Mouse (Mus musculus) lung, postnatal 14 days (tissue): ENCODE measurements around the gene Dlg4.

Experiments used
- DNase-seq: peaks from one replicate; pipeline ENCODE4 v3.0.0; 2021

Gene Dlg4

DNA sequence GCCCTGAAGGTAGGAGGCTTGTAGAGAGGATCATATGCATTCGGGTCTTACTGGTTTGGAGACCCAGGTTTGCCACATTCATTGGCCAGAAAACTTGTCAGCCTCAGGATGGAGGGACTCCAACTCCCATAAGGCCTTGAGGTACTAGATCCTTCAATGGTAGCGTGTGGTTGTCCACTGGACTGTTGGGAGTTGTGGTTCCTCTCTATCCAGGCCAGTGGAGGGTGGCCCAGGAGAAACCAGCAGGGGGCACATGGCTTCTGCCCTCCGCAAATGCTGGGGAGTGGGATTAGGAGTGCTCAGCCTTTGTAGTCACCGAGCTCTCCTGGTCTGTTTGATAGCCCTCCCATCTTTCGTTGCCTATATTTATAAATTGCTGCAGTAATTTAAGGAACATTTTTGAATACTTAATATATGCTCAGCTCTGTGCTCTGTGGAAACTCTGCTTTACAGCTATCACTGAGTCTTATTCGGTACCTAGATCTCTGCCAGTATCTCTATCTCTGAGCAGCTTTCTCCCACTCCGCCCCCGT is 4.1 kb downstream of the Dlg4 start:
- peak; percentile 74 for DNase-seq

DNA sequence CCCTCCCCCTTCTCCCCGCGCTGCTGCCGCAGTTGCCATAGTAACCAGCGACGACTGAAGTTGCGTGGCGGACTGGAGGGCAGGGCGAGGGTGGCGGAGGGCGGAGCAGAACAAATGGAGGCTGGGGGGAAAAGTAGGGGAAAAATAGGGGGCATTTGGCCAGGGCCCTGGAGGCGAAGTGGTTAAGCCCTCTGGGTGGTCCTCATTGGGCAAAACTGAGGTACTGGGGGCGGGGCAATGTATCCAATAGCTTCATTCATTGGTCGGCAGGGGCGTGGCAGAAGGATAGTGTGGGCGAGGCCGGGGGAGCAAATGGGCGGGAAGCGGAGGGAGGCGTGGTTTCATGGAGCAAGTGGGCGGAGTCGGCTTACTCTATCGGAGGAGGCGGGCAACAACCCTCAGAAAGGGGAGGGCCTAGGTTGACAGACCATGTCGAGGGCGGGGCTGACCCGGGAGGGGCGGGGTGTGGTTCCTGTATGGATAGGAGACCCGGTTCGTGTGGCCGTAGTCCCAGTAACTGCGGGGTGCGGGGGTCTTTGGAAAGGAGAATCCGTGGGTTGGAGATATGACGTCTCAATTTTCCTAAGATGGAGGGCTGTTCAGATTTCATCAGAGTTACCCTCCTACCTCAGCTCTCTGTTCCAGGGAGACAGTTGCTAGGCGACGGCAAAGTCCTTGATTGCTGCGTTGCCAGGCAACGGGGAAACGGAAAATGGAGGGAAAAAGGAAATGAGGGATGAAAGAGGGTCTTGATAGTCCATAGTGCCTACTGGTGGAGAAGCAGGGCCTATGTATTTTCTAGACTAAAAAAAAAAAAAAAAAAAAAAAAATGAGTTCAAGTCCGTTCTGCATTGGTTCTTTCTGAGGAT is 4.8 kb downstream of the Dlg4 start:
- peak; percentile 98 for DNase-seq

DNA sequence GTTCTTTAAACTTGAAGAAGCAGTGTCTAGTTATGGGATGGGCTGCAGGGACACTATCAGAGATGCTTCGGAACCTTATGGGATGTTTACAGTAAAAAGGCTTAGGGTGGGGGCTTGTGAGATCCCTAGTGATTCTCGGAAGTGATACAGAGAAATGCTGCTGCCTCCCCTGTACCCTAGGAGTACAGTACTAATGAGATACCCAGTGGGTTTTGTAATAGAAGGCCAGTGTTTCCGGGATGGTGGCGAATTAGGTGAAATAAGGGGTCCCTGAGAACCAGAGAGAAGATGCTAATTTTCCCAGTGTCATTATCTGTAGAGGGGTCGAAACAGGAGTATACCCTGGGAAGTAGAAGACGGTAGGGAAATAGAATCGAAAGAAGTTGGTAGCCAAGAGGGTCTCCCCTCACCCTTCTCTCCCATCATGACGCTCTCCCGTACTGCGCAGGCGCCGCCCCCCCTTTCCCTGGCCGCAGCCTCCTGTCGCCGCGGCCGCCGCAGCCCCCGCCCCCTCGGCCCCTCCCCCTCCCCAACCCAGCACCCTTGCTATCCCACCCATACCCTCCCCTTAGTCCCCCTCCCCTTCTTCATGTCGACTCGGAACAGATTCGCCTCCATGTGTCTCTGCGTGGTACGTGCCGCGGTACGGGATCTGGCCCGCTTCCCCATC is 6.9 kb downstream of the Dlg4 start:
- no peak for DNase-seq

DNA sequence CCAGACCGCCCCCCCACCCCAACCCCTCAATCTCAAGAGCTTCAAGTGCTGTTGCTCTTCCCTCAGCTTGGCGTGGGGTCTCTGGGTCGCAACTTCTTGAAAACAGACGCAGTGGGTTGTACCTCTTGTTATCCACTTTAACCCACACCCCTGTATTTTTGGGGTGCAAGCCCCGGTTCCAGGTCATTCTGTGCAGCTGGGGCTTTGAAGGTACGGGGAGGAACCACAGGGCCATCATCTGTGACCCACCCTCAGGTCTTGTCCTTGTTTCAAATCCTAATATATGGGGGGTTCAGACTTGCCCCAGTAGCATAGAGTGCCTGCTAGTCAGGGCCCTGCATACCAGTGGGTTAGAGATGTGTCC is 7.4 kb downstream of the Dlg4 start:
- DNase-seq: no peak

DNA sequence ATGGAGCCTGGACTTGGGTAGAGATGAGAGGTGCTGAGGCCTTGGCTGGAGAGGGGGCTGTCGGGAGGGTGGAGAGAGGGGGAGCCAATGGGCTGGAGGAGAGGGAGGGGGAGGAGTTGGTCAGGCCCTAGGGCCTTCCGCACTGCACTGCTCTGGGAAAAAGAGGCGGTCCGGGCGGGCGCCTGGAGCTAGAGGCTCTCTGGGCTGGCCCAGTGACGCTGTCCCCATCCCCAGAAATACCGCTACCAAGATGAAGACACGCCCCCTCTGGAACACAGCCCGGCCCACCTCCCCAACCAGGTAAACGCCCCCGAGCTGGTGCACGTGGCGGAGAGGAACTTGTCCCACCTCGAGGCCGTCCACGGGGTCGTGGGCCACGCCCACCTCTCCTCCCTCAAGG is 9.9 kb downstream of the Dlg4 start:
- peak; percentile 40 for DNase-seq

DNA sequence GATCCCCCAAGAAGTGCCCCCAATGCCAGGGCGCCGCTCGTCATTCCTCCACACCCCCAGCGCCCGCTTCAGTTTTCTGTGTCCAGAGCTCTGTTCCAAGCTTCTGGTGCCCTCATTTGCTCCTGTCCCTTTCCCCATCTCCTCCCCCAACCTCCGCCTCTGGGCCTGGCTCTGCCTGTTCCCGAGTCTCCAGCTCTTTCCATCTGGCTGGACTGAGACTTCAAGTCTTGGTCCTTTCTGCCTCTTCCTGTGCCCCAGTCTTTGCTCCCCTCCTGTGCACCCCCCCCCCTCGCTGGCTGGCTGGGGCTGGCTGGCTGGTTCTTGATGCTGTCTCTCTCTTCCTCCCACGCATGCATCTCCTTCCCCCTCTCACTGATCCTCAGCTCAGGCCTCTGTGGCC is 10.7 kb downstream of the Dlg4 start:
- peak; percentile 28 for DNase-seq

DNA sequence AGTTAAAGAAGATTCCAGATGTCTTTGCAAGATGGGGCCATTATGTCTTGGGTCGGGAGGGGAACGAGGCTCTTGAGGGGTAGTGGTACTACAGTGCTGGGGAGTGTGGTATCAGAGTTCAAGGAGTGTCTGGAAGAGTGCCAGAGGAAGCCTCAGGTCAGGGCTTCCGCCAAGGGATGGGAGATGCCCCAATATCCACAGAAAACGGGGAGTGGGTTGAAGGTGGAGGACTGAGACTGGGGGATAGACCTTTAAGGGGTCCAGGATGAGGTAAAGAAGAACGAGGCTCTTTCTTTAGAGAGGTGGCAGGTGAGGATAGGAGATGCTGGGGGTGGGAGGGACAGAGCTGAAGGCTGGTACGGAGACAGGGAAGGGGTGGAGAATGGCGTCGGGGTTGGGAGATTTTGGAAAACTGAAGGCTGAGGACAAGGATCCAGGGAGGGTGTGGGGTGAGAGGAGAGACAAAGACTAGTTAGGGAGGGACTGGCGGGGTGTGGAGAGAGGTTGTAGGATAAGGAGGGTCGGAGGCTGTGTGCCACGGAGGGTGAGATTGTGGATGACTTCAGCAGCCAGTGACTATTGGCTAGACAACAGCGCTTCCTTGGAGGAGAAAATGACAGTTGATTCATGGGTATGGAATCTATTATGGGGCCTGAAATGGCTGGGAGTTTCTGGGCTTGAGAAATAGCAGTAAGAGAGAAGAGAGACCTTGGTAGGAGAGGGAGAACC is 11.8 kb downstream of the Dlg4 start:
- no peak for DNase-seq

DNA sequence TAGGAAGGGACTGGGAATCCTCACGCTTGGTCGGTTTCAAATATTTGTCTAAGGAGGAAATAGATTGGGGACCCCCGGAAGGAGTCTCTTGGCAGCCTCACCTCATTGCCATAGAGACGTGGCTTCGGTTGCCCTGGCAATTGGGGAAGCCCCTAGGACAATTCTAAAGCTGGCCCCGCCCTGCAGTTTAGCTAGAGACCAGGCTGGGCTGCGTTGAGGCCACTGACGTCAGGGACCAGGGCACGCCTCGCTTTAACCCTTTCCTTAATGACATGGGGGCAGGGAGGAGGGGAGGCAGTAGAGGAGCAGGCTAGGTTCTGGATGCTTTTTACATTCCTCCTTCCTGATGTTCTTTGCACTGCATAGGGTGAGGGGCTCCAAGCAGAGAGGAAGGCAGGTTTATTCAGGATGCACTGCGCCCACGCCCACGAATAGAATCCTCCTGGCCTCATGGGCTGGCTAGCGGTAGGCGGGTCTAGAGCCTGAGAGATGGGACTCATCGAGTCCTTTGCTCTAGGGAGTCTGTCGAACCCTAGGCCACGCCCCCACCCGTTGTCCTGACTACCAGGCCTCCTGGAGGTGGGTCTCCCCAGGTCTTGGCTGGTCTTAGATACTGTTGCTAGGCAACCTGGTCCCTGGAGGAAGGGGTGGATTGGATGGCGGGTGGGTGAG is 12.5 kb downstream of the Dlg4 start:
- peak; percentile 50 for DNase-seq

DNA sequence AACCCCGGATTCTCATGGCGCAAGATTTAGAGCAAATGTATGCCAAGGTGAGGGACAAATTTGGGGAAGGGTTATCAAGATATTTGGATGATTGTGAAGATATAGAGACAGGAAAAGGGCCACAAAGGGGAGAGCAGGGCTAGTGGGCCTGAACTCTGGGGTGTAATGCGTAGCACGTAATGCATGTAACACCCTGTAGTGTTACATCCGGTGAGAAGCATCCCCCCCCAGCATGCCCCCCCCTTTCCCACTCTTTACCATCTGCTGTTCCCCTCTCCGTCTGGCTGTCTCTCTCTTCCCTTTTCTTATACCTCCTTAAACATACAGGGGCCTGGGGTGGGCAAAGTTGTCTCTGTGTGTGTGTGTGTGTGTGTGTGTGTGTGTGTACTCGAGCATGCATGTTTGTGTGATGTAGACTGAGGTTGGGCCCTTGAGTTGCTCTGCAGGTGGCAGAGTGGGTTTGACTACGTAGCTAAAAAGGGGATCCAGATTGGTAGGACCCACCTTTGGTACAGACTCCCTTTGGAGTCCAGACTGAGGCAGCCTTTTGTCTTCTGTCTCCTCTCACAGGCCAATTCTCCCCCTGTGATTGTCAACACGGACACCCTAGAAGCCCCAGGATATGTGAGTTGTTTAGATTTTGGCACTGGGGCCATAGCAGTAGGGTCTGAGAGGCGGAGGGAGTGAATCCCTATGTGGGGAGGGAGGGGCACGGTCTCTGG is 13.2 kb downstream of the Dlg4 start:
- DNase-seq: no peak

DNA sequence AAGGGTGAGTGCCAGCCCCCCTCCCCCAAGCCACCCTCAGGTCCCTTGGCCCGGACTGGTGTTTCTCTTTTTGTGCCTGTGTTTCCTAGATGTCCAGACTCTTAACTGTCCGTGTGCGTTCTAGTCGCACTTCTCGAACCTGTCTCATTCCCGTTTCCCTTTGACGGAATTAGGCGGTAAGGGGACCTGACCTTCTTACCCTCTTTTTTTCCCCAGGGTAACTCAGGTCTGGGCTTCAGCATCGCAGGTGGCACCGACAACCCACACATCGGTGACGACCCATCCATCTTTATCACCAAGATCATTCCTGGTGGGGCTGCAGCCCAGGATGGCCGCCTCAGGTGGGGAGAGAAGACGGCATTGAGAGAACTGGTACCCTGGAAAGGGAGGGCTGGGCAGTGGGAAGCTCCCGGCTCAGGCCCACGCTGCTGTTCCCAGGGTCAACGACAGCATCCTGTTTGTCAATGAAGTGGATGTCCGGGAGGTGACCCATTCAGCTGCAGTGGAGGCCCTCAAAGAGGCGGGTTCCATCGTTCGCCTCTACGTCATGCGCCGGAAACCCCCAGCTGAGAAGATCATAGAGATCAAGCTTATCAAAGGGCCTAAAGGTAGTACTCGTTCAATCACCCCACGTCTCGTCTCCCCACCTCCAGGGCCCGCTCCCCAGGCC is 14.0 kb downstream of the Dlg4 start:
- DNase-seq: no peak

DNA sequence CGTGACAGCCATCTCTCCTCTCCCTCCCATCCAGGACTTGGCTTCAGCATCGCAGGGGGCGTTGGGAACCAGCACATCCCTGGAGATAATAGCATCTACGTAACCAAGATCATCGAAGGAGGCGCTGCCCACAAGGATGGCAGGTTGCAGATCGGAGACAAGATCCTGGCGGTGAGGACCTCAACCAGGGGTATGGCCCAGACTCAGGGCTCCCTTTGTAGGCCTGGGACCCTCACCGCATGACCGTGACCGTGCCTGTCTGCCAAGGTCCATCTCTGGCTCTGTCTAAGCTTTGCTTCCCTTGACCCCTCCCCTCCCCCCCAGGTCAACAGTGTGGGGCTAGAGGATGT is 14.6 kb downstream of the Dlg4 start:
- no peak for DNase-seq

DNA sequence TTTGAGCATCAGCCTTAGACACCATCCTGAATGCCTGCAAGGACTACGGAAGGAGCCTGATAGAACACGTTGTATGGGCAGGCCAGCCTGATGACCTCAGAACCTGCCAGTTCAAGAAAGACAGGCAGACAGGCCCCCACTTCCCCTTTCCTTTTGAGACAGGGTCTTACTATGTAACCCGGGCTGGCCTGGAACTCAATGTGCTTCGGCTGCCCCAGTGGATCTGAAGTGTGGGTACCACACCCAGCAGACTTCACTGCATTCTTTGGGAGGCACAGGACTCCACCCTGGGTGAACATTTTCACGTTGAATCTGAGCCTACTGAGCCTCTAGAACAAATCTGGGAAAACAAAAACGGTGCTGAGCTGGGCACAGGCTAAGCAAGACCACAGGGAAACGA is 21.4 kb downstream of the Dlg4 start:
- no peak for DNase-seq

DNA sequence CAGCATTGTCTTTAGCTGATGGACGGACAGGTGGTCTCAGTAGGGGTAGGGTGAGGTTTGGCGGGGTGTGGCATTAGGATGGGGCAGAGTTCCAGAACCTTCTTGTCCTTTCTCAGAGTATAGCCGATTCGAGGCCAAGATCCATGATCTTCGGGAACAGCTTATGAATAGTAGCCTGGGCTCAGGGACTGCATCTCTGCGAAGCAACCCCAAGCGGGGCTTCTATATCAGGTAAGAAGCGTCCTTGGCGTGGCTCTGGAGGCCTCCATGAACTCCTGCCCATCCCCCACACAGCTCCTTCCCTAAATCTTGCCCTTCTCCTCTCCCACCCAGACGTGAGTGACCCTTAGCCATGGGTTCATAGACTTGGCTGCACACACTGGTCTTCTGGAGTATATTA is 22.9 kb downstream of the Dlg4 start:
- no peak for DNase-seq

DNA sequence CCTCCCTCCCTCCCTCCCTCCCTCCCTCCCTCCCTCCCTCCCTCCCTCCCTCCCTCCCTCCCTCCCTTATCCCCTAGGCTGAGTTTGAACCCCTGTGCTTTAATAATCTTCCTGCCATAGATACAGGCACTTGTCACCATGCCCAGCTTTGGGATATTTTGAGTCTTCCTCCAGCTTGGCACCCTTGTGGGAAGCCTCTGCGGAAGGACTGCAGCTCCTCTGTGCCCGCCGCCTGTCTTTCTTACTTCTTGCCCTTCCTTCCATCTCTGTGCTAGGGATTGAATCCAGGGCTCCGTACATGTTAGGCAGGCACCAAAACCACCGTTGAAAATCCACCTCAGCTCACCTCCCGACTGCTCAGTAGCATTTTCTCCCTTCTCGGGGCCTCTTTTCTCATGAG is 23.4 kb downstream of the Dlg4 start:
- no peak for DNase-seq

DNA sequence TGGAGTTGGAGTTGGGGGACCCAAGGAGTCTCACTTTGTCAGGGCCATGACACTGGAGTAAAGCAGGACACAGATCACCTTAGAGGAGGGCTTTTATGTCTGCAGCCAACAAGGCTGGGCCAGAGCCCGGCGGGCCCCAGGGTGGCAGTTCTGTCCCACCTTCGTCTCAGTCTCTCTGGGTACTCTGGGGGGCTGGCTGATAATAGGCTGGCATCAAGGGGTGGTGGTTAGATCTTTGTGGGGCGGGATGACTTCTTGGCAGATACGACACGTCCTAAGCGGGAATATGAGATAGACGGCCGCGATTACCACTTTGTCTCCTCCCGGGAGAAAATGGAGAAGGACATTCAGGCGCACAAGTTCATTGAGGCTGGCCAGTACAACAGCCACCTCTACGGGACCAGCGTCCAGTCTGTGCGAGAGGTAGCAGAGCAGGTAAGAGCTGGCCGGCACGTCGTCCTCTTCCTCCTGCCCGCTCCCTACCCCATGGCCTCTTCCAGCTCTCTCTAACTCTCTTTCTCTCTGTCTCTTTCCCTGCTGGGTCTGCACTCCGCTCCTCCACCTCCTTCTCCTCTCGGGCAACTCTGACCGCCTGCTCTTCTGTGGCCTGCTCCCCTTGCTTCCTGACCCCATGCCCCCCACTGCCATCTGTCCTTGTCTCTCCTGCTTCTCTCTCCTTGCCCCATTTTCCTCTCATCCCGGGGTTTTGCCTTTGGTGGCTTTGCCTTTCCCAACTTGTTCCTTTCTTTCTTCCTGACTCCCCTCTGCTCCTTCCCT is 25.8 kb downstream of the Dlg4 start:
- no peak for DNase-seq

DNA sequence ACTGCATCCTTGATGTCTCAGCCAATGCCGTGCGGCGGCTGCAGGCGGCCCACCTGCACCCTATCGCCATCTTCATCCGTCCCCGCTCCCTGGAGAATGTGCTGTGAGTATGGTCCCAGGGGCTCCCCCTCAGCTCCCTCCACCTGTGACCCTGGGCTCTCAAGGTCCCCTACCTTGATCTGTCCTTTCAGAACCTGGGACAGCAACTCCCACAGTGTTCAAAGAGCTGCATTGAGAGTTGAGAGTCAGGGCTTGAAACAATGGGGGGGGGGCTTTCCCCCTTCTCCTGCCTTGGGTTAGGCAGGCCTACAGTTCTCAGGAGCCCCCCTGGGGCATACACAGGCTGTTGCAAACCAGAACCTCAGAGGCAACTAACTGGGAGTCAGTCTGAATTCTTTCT is 26.9 kb downstream of the Dlg4 start:
- DNase-seq: no peak

DNA sequence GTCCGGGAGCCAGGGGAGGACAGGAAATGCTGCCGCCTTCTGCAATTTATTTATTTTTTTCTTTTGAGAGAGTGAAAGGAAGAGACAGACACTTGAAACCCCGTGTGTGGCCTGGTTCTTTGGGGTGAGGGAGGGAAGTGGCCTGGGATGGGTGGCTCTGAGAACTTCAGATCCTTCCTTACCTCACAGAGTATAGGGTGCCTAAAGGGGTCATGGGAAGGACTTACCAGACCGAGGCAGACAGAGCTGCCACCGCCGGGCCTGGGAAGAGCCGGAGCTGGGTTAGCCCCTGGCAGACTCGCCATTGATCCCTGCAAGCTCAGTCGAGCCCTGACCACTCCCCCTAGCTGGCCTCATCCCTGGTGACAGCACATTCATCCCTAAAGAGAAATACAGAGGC is 28.7 kb downstream of the Dlg4 start:
- no peak for DNase-seq

DNA sequence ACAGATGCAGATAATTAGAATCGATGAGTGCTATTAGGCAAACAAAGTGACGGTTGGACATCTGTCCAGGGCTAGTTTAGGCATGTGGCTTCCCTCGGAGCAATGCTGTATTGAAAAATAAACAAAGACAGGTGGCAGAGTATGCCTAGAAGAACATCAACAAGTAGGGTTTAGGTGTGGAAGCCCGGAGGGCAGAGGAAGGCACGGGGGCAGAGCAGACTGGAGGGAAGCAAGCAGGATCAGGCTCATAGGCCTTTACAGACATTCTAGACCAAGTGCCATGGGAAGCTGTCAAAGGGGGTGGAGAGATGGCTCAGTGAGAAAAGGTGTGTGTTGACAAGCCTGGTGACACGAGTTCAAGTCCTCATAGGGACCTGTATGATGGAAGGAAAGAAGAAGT is 32.6 kb downstream of the Dlg4 start:
- DNase-seq: no peak

DNA sequence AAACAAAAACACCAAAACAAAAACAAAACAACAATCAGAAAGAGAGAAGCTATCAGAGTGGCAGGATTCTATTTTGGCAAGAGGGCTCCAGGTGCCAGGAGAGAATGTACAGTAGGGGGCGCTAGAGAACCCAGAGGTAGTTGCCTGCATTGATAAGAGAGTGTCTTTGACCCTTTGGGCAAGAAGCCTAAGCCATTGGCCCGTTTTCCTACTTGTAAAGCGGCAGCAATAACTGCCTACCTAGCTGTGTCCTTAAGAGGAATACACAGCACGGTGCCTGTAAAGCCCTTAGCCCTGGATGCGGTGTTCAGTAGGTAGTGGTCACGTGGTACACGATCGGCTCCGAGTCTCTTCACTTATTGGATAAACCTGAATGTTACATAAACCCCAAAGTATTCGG is 33.1 kb downstream of the Dlg4 start:
- peak; percentile 18 for DNase-seq

DNA sequence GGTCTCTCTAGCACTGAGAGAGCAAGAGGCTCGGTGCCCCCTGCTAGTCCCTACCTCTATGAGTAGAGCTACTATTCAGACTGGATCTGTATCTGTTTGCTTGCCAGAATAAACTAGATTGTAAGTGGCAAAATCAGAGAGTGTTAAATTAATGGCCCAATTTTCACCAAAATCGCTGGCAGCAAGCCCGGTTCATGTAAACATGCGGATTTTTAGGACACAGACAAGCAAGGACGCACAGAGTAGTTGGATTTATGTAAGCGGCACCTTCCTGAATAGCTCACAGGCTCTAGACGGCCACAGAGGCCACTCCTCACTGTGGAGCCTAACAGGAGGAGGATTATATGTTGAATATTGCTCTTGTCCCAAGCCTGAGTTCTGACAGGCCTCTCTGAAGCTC is 36.4 kb downstream of the Dlg4 start:
- no peak for DNase-seq

DNA sequence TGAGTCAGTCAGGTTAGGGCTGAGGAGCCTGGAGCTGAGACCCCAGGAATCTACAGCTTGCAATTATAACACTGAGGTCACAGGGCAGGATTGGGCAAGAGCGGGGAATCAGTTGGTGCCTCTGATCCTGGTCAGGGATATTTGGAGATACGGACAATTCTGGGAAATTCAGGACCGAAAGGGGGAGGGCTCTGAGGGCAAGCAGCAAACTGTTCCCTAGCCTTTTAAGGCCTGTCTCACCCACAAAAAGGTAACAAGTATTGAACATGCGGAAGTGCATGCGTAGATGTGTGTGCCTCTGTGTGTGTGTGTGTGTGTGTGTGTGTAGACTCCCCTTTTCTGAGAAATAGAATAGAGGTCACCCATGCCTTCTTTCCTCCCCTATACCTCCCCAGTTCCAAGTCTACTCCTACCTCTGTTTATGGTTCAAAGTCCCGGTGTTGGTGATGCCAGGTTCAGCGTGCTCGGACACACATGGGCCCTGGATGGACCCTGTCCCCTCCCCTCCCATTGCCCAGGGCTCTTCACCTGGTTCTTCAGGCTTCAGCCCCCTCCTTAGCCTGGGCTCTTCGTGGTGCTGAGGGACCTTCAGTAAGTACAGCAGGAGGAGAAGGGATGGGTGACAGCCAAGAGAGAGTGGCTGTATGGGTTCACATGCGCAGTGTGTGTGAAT is 37.3 kb downstream of the Dlg4 start, which contains the start of gene Asgr1:
Asgr1 (plus strand) TSS at position 188 of the 673 bp plus-strand sequence.
- DNase-seq: no peak
